Mouse (Mus musculus): ENCODE data around the gene Tnrc6c. TPM values are rescaled to one million over a fixed set of nuclear protein-coding genes. Genes with fewer than 3 reads are reported as not detected.

Tnrc6c gene
- polyA plus RNA-seq, 1 experiment: 16.9 TPM

GRCm38 (mm10) chr11:117650721-117651644 is 3.1 kb upstream of the Tnrc6c start:
- H3K4me3 ChIP-seq (ENCODE audit: insufficient read depth, low read length): no peak overlapping the region

GRCm38 (mm10) chr11:117652907-117653306 is 1.2 kb upstream of the Tnrc6c start:
- no peak for TF ChIP-seq CTCF (IDR thresholded peaks at IDR 0.05; ENCODE audit: low read depth, low read length)
- TF ChIP-seq POLR2A (IDR thresholded peaks at IDR 0.05; ENCODE audit: borderline replicate concordance, low read depth, low read length): no peak
- Histone ChIP-seq H3K4me3 (ENCODE audit: insufficient read depth, low read length) (no peak overlapping the region), H3K27ac (ENCODE audit: insufficient read depth, low read depth, low read length) (no peak overlapping the region), H3K4me1 (ENCODE audit: control insufficient read depth, insufficient read depth, low read length) (peaks cover 11% of the 10 kb centered on the region)

More at GRCm38 (mm10) chr11:117650721-117651644, 3.1 kb upstream of the Tnrc6c start:
- Histone ChIP-seq H3K27ac (ENCODE audit: insufficient read depth, low read depth, low read length) (no peak overlapping the region), H3K4me1 (ENCODE audit: control insufficient read depth, insufficient read depth, low read length) (peaks cover 3% of the 10 kb centered on the region; the same call in 1 of the 2 replicates)
- no peak for TF ChIP-seq POLR2A (IDR thresholded peaks at IDR 0.05; ENCODE audit: borderline replicate concordance, low read depth, low read length)
- no peak for TF ChIP-seq CTCF (IDR thresholded peaks at IDR 0.05; ENCODE audit: low read depth, low read length)

GRCm38 (mm10) chr11:117654380-117654924 is 363 bp downstream of the Tnrc6c start:
- peak overlapping the region; percentile 59 for H3K27ac ChIP-seq (ENCODE audit: insufficient read depth, low read depth, low read length)
- H3K4me3 ChIP-seq (ENCODE audit: insufficient read depth, low read length): peak overlapping the region; percentile 94
- TF ChIP-seq CTCF (IDR thresholded peaks at IDR 0.05; ENCODE audit: low read depth, low read length) (no peak), POLR2A (IDR thresholded peaks at IDR 0.05; ENCODE audit: borderline replicate concordance, low read depth, low read length) (peak; percentile 96)
- peaks cover 15% of the 10 kb centered on the region for H3K4me1 ChIP-seq (ENCODE audit: control insufficient read depth, insufficient read depth, low read length)

- H3K27ac ChIP-seq (ENCODE audit: insufficient read depth, low read depth, low read length): peak overlapping the region; percentile 59
- no peak for TF ChIP-seq POLR2A (IDR thresholded peaks at IDR 0.05; ENCODE audit: borderline replicate concordance, low read depth, low read length)
- no peak for TF ChIP-seq CTCF (IDR thresholded peaks at IDR 0.05; ENCODE audit: low read depth, low read length)
- peaks cover 18% of the 10 kb centered on the region for H3K4me1 ChIP-seq (ENCODE audit: control insufficient read depth, insufficient read depth, low read length)
- H3K4me3 ChIP-seq (ENCODE audit: insufficient read depth, low read length): peak overlapping the region; percentile 94
Measured at GRCm38 (mm10) chr11:117654934-117655291, 824 bp downstream of the Tnrc6c start.

DNA sequence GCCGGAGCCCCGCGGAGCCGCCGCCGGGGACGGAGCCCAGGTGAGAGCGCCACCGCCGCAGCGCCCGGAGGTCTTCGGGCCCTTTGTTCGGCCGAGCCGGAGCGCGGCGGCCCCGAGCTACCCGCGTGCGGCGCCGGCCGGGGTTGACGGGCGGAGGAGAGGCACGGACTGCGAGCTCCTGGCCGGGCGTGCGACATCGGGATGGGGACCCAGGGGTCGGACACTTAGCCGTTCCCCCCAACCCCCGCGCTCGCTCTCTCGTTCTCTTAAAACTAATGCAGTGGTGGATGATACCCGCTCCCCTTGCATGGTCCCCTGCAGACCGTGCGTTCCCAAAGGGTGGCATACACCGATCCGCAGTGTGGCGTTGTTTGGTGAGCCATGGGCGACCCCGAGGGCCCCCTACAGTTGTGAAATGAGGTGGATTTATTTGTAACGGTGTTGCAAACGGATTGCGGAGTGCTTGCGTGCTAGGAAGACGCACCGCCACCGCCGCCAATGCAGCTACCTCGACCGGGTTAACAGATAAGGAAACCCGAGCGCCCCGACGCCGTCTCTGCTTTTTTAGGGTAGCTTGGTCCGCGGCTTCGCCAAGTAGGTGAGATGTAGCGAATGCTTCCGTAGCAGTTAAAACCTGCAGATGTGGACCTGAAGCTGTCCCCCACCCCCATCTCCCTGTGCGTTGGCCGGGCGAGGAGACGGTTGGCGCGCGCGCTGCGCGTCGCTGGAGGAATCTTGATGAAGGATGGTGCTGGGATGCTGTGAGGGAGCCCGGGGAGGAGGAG is 1.4 kb downstream of the Tnrc6c start:
- Histone ChIP-seq H3K27ac (ENCODE audit: insufficient read depth, low read depth, low read length) (no peak overlapping the region), H3K4me3 (ENCODE audit: insufficient read depth, low read length) (peak overlapping the region; percentile 94), H3K4me1 (ENCODE audit: control insufficient read depth, insufficient read depth, low read length) (peaks cover 23% of the 10 kb centered on the region)
- TF ChIP-seq CTCF (IDR thresholded peaks at IDR 0.05; ENCODE audit: low read depth, low read length) (no peak), POLR2A (IDR thresholded peaks at IDR 0.05; ENCODE audit: borderline replicate concordance, low read depth, low read length) (no peak)

DNA sequence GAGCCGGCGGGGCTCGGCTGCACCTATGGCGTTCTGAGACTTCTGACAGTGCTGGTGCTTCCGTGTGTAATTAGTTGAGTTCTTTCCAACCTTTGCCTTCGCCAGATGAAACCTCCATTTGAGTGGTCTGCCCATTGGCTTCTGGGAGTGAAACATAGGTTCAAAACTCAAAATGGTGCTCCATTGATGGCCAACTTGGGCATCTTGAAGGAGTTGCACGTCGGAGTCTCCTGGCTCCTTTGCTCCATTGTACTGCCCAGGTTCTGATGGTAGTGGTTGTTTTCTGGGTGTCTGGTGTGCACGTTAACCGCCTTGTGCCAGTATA is 1.9 kb downstream of the Tnrc6c start:
- Histone ChIP-seq H3K27ac (ENCODE audit: insufficient read depth, low read depth, low read length) (no peak overlapping the region), H3K4me3 (ENCODE audit: insufficient read depth, low read length) (peak overlapping the region; percentile 94), H3K4me1 (ENCODE audit: control insufficient read depth, insufficient read depth, low read length) (peaks cover 25% of the 10 kb centered on the region)
- TF ChIP-seq CTCF (IDR thresholded peaks at IDR 0.05; ENCODE audit: low read depth, low read length) (no peak), POLR2A (IDR thresholded peaks at IDR 0.05; ENCODE audit: borderline replicate concordance, low read depth, low read length) (no peak)

DNA sequence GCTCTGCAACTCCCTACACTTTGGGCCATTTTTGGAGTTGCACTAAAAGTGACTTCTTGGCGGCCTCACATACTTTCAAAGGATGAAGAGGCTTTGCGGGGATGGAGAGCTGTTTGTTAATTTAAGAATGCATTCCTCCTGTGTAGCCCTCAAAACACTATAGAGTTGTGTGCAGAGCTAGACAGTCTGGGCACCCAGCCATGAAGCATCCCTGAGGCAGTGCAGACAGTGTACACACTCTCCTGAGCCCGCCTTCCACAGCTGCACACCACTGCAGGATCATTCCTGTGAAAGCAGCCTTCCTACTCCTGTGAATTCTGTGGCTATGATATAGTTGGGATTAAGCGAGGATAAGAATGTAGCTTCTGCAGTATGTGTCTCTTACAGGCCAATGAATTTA is 4.9 kb downstream of the Tnrc6c start:
- Histone ChIP-seq H3K4me1 (ENCODE audit: control insufficient read depth, insufficient read depth, low read length) (peaks cover 34% of the 10 kb centered on the region), H3K4me3 (ENCODE audit: insufficient read depth, low read length) (no peak overlapping the region), H3K27ac (ENCODE audit: insufficient read depth, low read depth, low read length) (no peak overlapping the region)
- no peak for TF ChIP-seq POLR2A (IDR thresholded peaks at IDR 0.05; ENCODE audit: borderline replicate concordance, low read depth, low read length)
- no peak for TF ChIP-seq CTCF (IDR thresholded peaks at IDR 0.05; ENCODE audit: low read depth, low read length)

GRCm38 (mm10) chr11:117663036-117663809 is 9.1 kb downstream of the Tnrc6c start:
- no peak for TF ChIP-seq POLR2A (IDR thresholded peaks at IDR 0.05; ENCODE audit: borderline replicate concordance, low read depth, low read length)
- TF ChIP-seq CTCF (IDR thresholded peaks at IDR 0.05; ENCODE audit: low read depth, low read length): no peak
- Histone ChIP-seq H3K4me1 (ENCODE audit: control insufficient read depth, insufficient read depth, low read length) (peaks cover 25% of the 10 kb centered on the region), H3K27ac (ENCODE audit: insufficient read depth, low read depth, low read length) (peak overlapping the region; percentile 79), H3K4me3 (ENCODE audit: insufficient read depth, low read length) (peak overlapping the region; percentile 75)

GRCm38 (mm10) chr11:117663810-117664139 is 9.7 kb downstream of the Tnrc6c start:
- Histone ChIP-seq H3K4me3 (ENCODE audit: insufficient read depth, low read length) (no peak overlapping the region), H3K4me1 (ENCODE audit: control insufficient read depth, insufficient read depth, low read length) (peaks cover 25% of the 10 kb centered on the region), H3K27ac (ENCODE audit: insufficient read depth, low read depth, low read length) (no peak overlapping the region)
- TF ChIP-seq CTCF (IDR thresholded peaks at IDR 0.05; ENCODE audit: low read depth, low read length) (no peak), POLR2A (IDR thresholded peaks at IDR 0.05; ENCODE audit: borderline replicate concordance, low read depth, low read length) (no peak)

Data from bone marrow macrophage, adult 2 months (primary cell).